Mouse (Mus musculus): ENCODE data around the gene Tex50. TPM values are rescaled to one million over a fixed set of nuclear protein-coding genes. Genes with fewer than 3 reads are reported as not detected.
A peak's percentile ranks its signal among the peaks of the same experiment; 100 is the strongest.
"Not testable (repeated sequence)": the region's sequence is repeated elsewhere in the genome, so short reads cannot be mapped to it uniquely, and the experiment has no call there.

The Tex50 gene
- polyA plus RNA-seq, 1 experiment from 2014 or later = 0.28 TPM

GRCm38 (mm10) chr1:161182386-161182785, 23.3 kb upstream of the Tex50 start:
- Histone ChIP-seq H3K4me2 (ENCODE audit: low read length) (no peak overlapping the region), H3K36me3 (ENCODE audit: control insufficient read depth, insufficient read depth, low read length) (no peaks in the 10 kb centered on the region), H3K4me3 (ENCODE audit: control insufficient read depth in 1 of 2, insufficient read depth in 1 of 2, low read depth in 1 of 2, low read length in 2 of 2) (no peak overlapping the region), H3K27me3 (ENCODE audit: control insufficient read depth, insufficient read depth, low read length) (no peaks in the 10 kb centered on the region), H3K4me1 (ENCODE audit: control insufficient read depth in 2 of 2, insufficient read depth in 2 of 2, low read length in 2 of 2) (no peaks in the 10 kb centered on the region), H3K27ac (replicated peaks in 1 of 2; ENCODE audit: control insufficient read depth in 1 of 2, insufficient read depth in 1 of 2, low read depth in 2 of 2, low read length in 2 of 2) (no peak overlapping the region), H3K9me3 (ENCODE audit: control insufficient read depth, low read length) (peaks cover 11% of the 10 kb centered on the region), H3K9ac (ENCODE audit: low read length) (no peak overlapping the region)
- ATAC-seq (ENCODE audit: insufficient number of reproducible peaks, insufficient read depth, low FRiP score, low read depth) = no peak
- 73% methylated on average over 9 of the region's 9 CpGs for WGBS

GRCm38 (mm10) chr1:161180674-161181073, 21.6 kb upstream of the Tex50 start:
- H3K4me3 ChIP-seq (ENCODE audit: control insufficient read depth in 1 of 2, insufficient read depth in 1 of 2, low read depth in 1 of 2, low read length in 2 of 2) = no peak overlapping the region
- no peak for ATAC-seq (ENCODE audit: insufficient number of reproducible peaks, insufficient read depth, low FRiP score, low read depth)
- H3K4me2 ChIP-seq (ENCODE audit: low read length) = no peak overlapping the region
- 49% methylated on average over 8 of the region's 8 CpGs for WGBS
- H3K4me1 ChIP-seq (ENCODE audit: control insufficient read depth in 2 of 2, insufficient read depth in 2 of 2, low read length in 2 of 2) = no peaks in the 10 kb centered on the region
- H3K27me3 ChIP-seq (ENCODE audit: control insufficient read depth, insufficient read depth, low read length) = no peaks in the 10 kb centered on the region
- H3K27ac ChIP-seq (replicated peaks in 1 of 2; ENCODE audit: control insufficient read depth in 1 of 2, insufficient read depth in 1 of 2, low read depth in 2 of 2, low read length in 2 of 2) = no peak overlapping the region
- H3K36me3 ChIP-seq (ENCODE audit: control insufficient read depth, insufficient read depth, low read length) = no peaks in the 10 kb centered on the region
- no peak overlapping the region for H3K9ac ChIP-seq (ENCODE audit: low read length)
- H3K9me3 ChIP-seq (ENCODE audit: control insufficient read depth, low read length) = peaks cover 11% of the 10 kb centered on the region

GRCm38 (mm10) chr1:161170651-161171050, 11.5 kb upstream of the Tex50 start:
- H3K4me2 ChIP-seq (ENCODE audit: low read length) = peak overlapping the region; percentile 72
- H3K36me3 ChIP-seq (ENCODE audit: control insufficient read depth, insufficient read depth, low read length) = no peaks in the 10 kb centered on the region
- no peak overlapping the region for H3K27ac ChIP-seq (replicated peaks in 1 of 2; ENCODE audit: control insufficient read depth in 1 of 2, insufficient read depth in 1 of 2, low read depth in 2 of 2, low read length in 2 of 2)
- peak overlapping the region; percentile 66; the same call in 1 of the 2 replicates for H3K9ac ChIP-seq (ENCODE audit: low read length)
- WGBS = 2% methylated on average over 40 of the region's 40 CpGs
- H3K9me3 ChIP-seq (ENCODE audit: control insufficient read depth, low read length) = no peaks in the 10 kb centered on the region
- H3K4me3 ChIP-seq (ENCODE audit: control insufficient read depth in 1 of 2, insufficient read depth in 1 of 2, low read depth in 1 of 2, low read length in 2 of 2) = peak overlapping the region; percentile 57 to 71
- ATAC-seq (ENCODE audit: insufficient number of reproducible peaks, insufficient read depth, low FRiP score, low read depth) = peak; percentile 66; the same call in 1 of the 2 replicates
- peaks cover 30% of the 10 kb centered on the region for H3K27me3 ChIP-seq (ENCODE audit: control insufficient read depth, insufficient read depth, low read length)
- H3K4me1 ChIP-seq (ENCODE audit: control insufficient read depth in 2 of 2, insufficient read depth in 2 of 2, low read length in 2 of 2) = no peaks in the 10 kb centered on the region

GRCm38 (mm10) chr1:161160266-161160665, 1.2 kb upstream of the Tex50 start:
- Histone ChIP-seq H3K27me3 (ENCODE audit: control insufficient read depth, insufficient read depth, low read length) (no peaks in the 10 kb centered on the region), H3K27ac (replicated peaks in 1 of 2; ENCODE audit: control insufficient read depth in 1 of 2, insufficient read depth in 1 of 2, low read depth in 2 of 2, low read length in 2 of 2) (no peak overlapping the region), H3K9ac (ENCODE audit: low read length) (no peak overlapping the region), H3K4me2 (ENCODE audit: low read length) (no peak overlapping the region), H3K4me3 (ENCODE audit: control insufficient read depth in 1 of 2, insufficient read depth in 1 of 2, low read depth in 1 of 2, low read length in 2 of 2) (no peak overlapping the region), H3K9me3 (ENCODE audit: control insufficient read depth, low read length) (peaks cover 4% of the 10 kb centered on the region; the same call in 1 of the 2 replicates), H3K36me3 (ENCODE audit: control insufficient read depth, insufficient read depth, low read length) (no peaks in the 10 kb centered on the region), H3K4me1 (ENCODE audit: control insufficient read depth in 2 of 2, insufficient read depth in 2 of 2, low read length in 2 of 2) (no peaks in the 10 kb centered on the region; a peak in 1 of 4 replicates)
- ATAC-seq (ENCODE audit: insufficient number of reproducible peaks, insufficient read depth, low FRiP score, low read depth) = no peak
- WGBS = 45% methylated on average over 4 of the region's 4 CpGs

- 76% methylated on average over 10 of the region's 10 CpGs for WGBS
- Histone ChIP-seq H3K36me3 (ENCODE audit: control insufficient read depth, insufficient read depth, low read length) (no peaks in the 10 kb centered on the region), H3K27ac (replicated peaks in 1 of 2; ENCODE audit: control insufficient read depth in 1 of 2, insufficient read depth in 1 of 2, low read depth in 2 of 2, low read length in 2 of 2) (no peak overlapping the region), H3K4me2 (ENCODE audit: low read length) (no peak overlapping the region), H3K9me3 (ENCODE audit: control insufficient read depth, low read length) (no peaks in the 10 kb centered on the region), H3K4me3 (ENCODE audit: control insufficient read depth in 1 of 2, insufficient read depth in 1 of 2, low read depth in 1 of 2, low read length in 2 of 2) (no peak overlapping the region), H3K4me1 (ENCODE audit: control insufficient read depth in 2 of 2, insufficient read depth in 2 of 2, low read length in 2 of 2) (no peaks in the 10 kb centered on the region; a peak in 1 of 4 replicates), H3K27me3 (ENCODE audit: control insufficient read depth, insufficient read depth, low read length) (no peaks in the 10 kb centered on the region), H3K9ac (ENCODE audit: low read length) (no peak overlapping the region)
- ATAC-seq (ENCODE audit: insufficient number of reproducible peaks, insufficient read depth, low FRiP score, low read depth) = no peak
Measured at GRCm38 (mm10) chr1:161156546-161156945, 2.6 kb downstream of the Tex50 start.

GRCm38 (mm10) chr1:161151098-161151497, 8.0 kb downstream of the Tex50 start:
- no peak for ATAC-seq (ENCODE audit: insufficient number of reproducible peaks, insufficient read depth, low FRiP score, low read depth)
- Histone ChIP-seq H3K4me3 (ENCODE audit: control insufficient read depth in 1 of 2, insufficient read depth in 1 of 2, low read depth in 1 of 2, low read length in 2 of 2) (no peak overlapping the region), H3K9ac (ENCODE audit: low read length) (no peak overlapping the region), H3K4me1 (ENCODE audit: control insufficient read depth in 2 of 2, insufficient read depth in 2 of 2, low read length in 2 of 2) (no peaks in the 10 kb centered on the region), H3K36me3 (ENCODE audit: control insufficient read depth, insufficient read depth, low read length) (no peaks in the 10 kb centered on the region), H3K4me2 (ENCODE audit: low read length) (no peak overlapping the region), H3K9me3 (ENCODE audit: control insufficient read depth, low read length) (no peaks in the 10 kb centered on the region), H3K27me3 (ENCODE audit: control insufficient read depth, insufficient read depth, low read length) (no peaks in the 10 kb centered on the region), H3K27ac (replicated peaks in 1 of 2; ENCODE audit: control insufficient read depth in 1 of 2, insufficient read depth in 1 of 2, low read depth in 2 of 2, low read length in 2 of 2) (no peak overlapping the region)
- 64% methylated on average over 6 of the region's 6 CpGs for WGBS

- ATAC-seq (ENCODE audit: insufficient number of reproducible peaks, insufficient read depth, low FRiP score, low read depth) = no peak
- no peak overlapping the region for H3K4me3 ChIP-seq (ENCODE audit: control insufficient read depth in 1 of 2, insufficient read depth in 1 of 2, low read depth in 1 of 2, low read length in 2 of 2)
- H3K4me1 ChIP-seq (ENCODE audit: control insufficient read depth in 2 of 2, insufficient read depth in 2 of 2, low read length in 2 of 2) = peaks cover 0 to 4% of the 10 kb centered on the region in 2 experiments; a peak in 3 of 4 replicates
- H3K4me2 ChIP-seq (ENCODE audit: low read length) = no peak overlapping the region
- H3K36me3 ChIP-seq (ENCODE audit: control insufficient read depth, insufficient read depth, low read length) = no peaks in the 10 kb centered on the region
- H3K27me3 ChIP-seq (ENCODE audit: control insufficient read depth, insufficient read depth, low read length) = no peaks in the 10 kb centered on the region
- no peaks in the 10 kb centered on the region for H3K9me3 ChIP-seq (ENCODE audit: control insufficient read depth, low read length)
- no peak overlapping the region for H3K27ac ChIP-seq (replicated peaks in 1 of 2; ENCODE audit: control insufficient read depth in 1 of 2, insufficient read depth in 1 of 2, low read depth in 2 of 2, low read length in 2 of 2)
- H3K9ac ChIP-seq (ENCODE audit: low read length) = no peak overlapping the region
- 53% methylated on average over 2 of the region's 2 CpGs for WGBS
Measured at GRCm38 (mm10) chr1:161147888-161148287, 11.2 kb downstream of the Tex50 start.

- not testable (repeated sequence) for ATAC-seq (ENCODE audit: insufficient number of reproducible peaks, insufficient read depth, low FRiP score, low read depth); H3K27ac ChIP-seq (replicated peaks in 1 of 2; ENCODE audit: control insufficient read depth in 1 of 2, insufficient read depth in 1 of 2, low read depth in 2 of 2, low read length in 2 of 2)
- WGBS = 67% methylated on average over 8 of the region's 8 CpGs
Measured at GRCm38 (mm10) chr1:161145611-161146010, 13.5 kb downstream of the Tex50 start.

More at GRCm38 (mm10) chr1:161145611-161146010, 13.5 kb downstream of the Tex50 start:
- not testable (repeated sequence) for H3K9me3 ChIP-seq (ENCODE audit: control insufficient read depth, low read length); H3K9ac ChIP-seq (ENCODE audit: low read length); H3K27me3 ChIP-seq (ENCODE audit: control insufficient read depth, insufficient read depth, low read length); H3K4me1 ChIP-seq (ENCODE audit: control insufficient read depth in 2 of 2, insufficient read depth in 2 of 2, low read length in 2 of 2); H3K4me2 ChIP-seq (ENCODE audit: low read length); H3K36me3 ChIP-seq (ENCODE audit: control insufficient read depth, insufficient read depth, low read length); H3K4me3 ChIP-seq (ENCODE audit: control insufficient read depth in 1 of 2, insufficient read depth in 1 of 2, low read depth in 1 of 2, low read length in 2 of 2)

Measured in heart, embryonic 14.5 days (tissue).